Mouse (Mus musculus) embryonic facial prominence, embryonic 10.5 days (tissue): ENCODE measurements around the gene Pde8b. TPM values are rescaled to one million over a fixed set of nuclear protein-coding genes. Genes with fewer than 3 reads are reported as not detected.

Source experiments
- DNase-seq: peaks from one replicate; pipeline ENCODE4 v3.0.0-alpha.2; 2017; ENCODE audit warnings: low spot score
- H3K27ac ChIP-seq: fragments of 300-500 bp; sonication (generic); replicated peaks from 2 replicates; pipeline ENCODE4 v1.5.1; 2016; ENCODE audit warnings: mild to moderate bottlenecking
- H3K27me3 ChIP-seq: fragments of 300-500 bp; sonication (generic); replicated peaks from 2 replicates; pipeline ENCODE4 v1.6.1; 2016; ENCODE audit warnings: low read depth, mild to moderate bottlenecking; ENCODE audit not compliant: poor library complexity, severe bottlenecking
- H3K36me3 ChIP-seq: fragments of 300-500 bp; sonication (generic); replicated peaks from 2 replicates; pipeline ENCODE4 v1.6.1; 2016; ENCODE audit warnings: mild to moderate bottlenecking, moderate library complexity
- H3K4me1 ChIP-seq: fragments of 300-500 bp; sonication (generic); 2 replicates; pipeline ENCODE4 v1.6.1; 2016
- H3K4me3 ChIP-seq: fragments of 300-500 bp; sonication (generic); 2 replicates; pipeline ENCODE4 v1.5.1; 2016; ENCODE audit warnings: mild to moderate bottlenecking, moderate library complexity
- H3K9me3 ChIP-seq: fragments of 300-500 bp; sonication (generic); 2 replicates; pipeline ENCODE4 v1.6.1; 2016; ENCODE audit warnings: mild to moderate bottlenecking
- WGBS: fragments of 180-500 bp; shearing (Covaris S2); methylation state at CpG from one replicate; pipeline ENCODE4 v1.1.7; 2016; 5-methylcytosine and 5-hydroxymethylcytosine counted together
- polyA plus RNA-seq: library from polyadenylated mRNA; unstranded; fragments of >200 nt; fragmentation: Nextera tagmentation; extraction: Ambion mirVana; gene quantifications from 2 replicates; pipeline ENCODE4 v1.2.1, GENCODE M21; 2016

Gene Pde8b
- polyA plus RNA-seq, 1 experiment from 2014 or later, result 1.1 TPM

GRCm38 (mm10) chr13:95086033-95086432 is 164.1 kb downstream of the Pde8b start:
- no peaks in the 10 kb centered on the region for H3K36me3 ChIP-seq
- no peak overlapping the region for H3K27ac ChIP-seq
- no peaks in the 10 kb centered on the region for H3K27me3 ChIP-seq
- no peak overlapping the region for H3K4me3 ChIP-seq
- H3K9me3 ChIP-seq, result no peaks in the 10 kb centered on the region
- H3K4me1 ChIP-seq, result no peaks in the 10 kb centered on the region
- no peak for DNase-seq
- 88% methylated on average over 5 of the region's 5 CpGs for WGBS

- Histone ChIP-seq H3K27me3 (no peaks in the 10 kb centered on the region), H3K9me3 (no peaks in the 10 kb centered on the region), H3K27ac (no peak overlapping the region), H3K36me3 (no peaks in the 10 kb centered on the region), H3K4me3 (no peak overlapping the region), H3K4me1 (no peaks in the 10 kb centered on the region)
- 91% methylated on average over 3 of the region's 3 CpGs for WGBS
- no peak for DNase-seq
These were observed 167.5 kb downstream of the Pde8b start for GRCm38 (mm10) chr13:95082611-95083010.

- H3K4me3 ChIP-seq, result no peak overlapping the region
- 87% methylated on average over 7 of the region's 7 CpGs for WGBS
- no peaks in the 10 kb centered on the region for H3K9me3 ChIP-seq
- no peaks in the 10 kb centered on the region for H3K4me1 ChIP-seq
- H3K27me3 ChIP-seq, result no peaks in the 10 kb centered on the region
- H3K36me3 ChIP-seq, result no peaks in the 10 kb centered on the region
- no peak for DNase-seq
- no peak overlapping the region for H3K27ac ChIP-seq
These were observed 169.1 kb downstream of the Pde8b start for GRCm38 (mm10) chr13:95081082-95081481.

GRCm38 (mm10) chr13:95078492-95078891 is 171.6 kb downstream of the Pde8b start:
- no peak overlapping the region for H3K4me3 ChIP-seq
- no peaks in the 10 kb centered on the region for H3K36me3 ChIP-seq
- no peaks in the 10 kb centered on the region for H3K9me3 ChIP-seq
- 69% methylated on average over 6 of the region's 6 CpGs for WGBS
- no peaks in the 10 kb centered on the region for H3K27me3 ChIP-seq
- H3K27ac ChIP-seq, result no peak overlapping the region
- no peaks in the 10 kb centered on the region for H3K4me1 ChIP-seq
- DNase-seq, result no peak

- no peaks in the 10 kb centered on the region for H3K27me3 ChIP-seq
- H3K27ac ChIP-seq, result no peak overlapping the region
- DNase-seq, result no peak
- H3K4me3 ChIP-seq, result no peak overlapping the region
- no peaks in the 10 kb centered on the region for H3K36me3 ChIP-seq
- H3K4me1 ChIP-seq, result no peaks in the 10 kb centered on the region
- WGBS, result 90% methylated on average over 3 of the region's 3 CpGs
- H3K9me3 ChIP-seq, result no peaks in the 10 kb centered on the region
These were observed 172.4 kb downstream of the Pde8b start for GRCm38 (mm10) chr13:95077688-95078087.

- H3K27me3 ChIP-seq, result no peaks in the 10 kb centered on the region
- 79% methylated on average over 2 of the region's 2 CpGs for WGBS
- no peak for DNase-seq
These were observed 174.0 kb downstream of the Pde8b start for GRCm38 (mm10) chr13:95076142-95076541.

GRCm38 (mm10) chr13:95073445-95074172 is 176.5 kb downstream of the Pde8b start:
- no peak overlapping the region for H3K4me3 ChIP-seq
- no peaks in the 10 kb centered on the region for H3K36me3 ChIP-seq
- H3K27me3 ChIP-seq, result no peaks in the 10 kb centered on the region
- no peak overlapping the region for H3K27ac ChIP-seq
- DNase-seq, result no peak
- WGBS, result 81% methylated on average over 8 of the region's 8 CpGs
- H3K4me1 ChIP-seq, result no peaks in the 10 kb centered on the region
- H3K9me3 ChIP-seq, result no peaks in the 10 kb centered on the region

More at GRCm38 (mm10) chr13:95076142-95076541, 174.0 kb downstream of the Pde8b start:
- Histone ChIP-seq H3K27ac (no peak overlapping the region), H3K36me3 (no peaks in the 10 kb centered on the region), H3K4me3 (no peak overlapping the region), H3K9me3 (no peaks in the 10 kb centered on the region), H3K4me1 (no peaks in the 10 kb centered on the region)

- H3K9me3 ChIP-seq, result no peaks in the 10 kb centered on the region
- no peak overlapping the region for H3K4me3 ChIP-seq
- no peaks in the 10 kb centered on the region for H3K36me3 ChIP-seq
- H3K27ac ChIP-seq, result no peak overlapping the region
- no peak for DNase-seq
- H3K27me3 ChIP-seq, result no peaks in the 10 kb centered on the region
- H3K4me1 ChIP-seq, result no peaks in the 10 kb centered on the region
These were observed 179.9 kb downstream of the Pde8b start for GRCm38 (mm10) chr13:95070268-95070667.

GRCm38 (mm10) chr13:95067854-95068253 is 182.3 kb downstream of the Pde8b start:
- Histone ChIP-seq H3K27me3 (no peaks in the 10 kb centered on the region), H3K27ac (no peak overlapping the region), H3K4me3 (no peak overlapping the region), H3K9me3 (no peaks in the 10 kb centered on the region), H3K36me3 (no peaks in the 10 kb centered on the region), H3K4me1 (no peaks in the 10 kb centered on the region)
- 69% methylated on average over 6 of the region's 6 CpGs for WGBS
- DNase-seq, result peak; percentile 26

GRCm38 (mm10) chr13:95063390-95064017 is 186.6 kb downstream of the Pde8b start:
- H3K4me3 ChIP-seq, result no peak overlapping the region
- no peaks in the 10 kb centered on the region for H3K36me3 ChIP-seq
- H3K27ac ChIP-seq, result no peak overlapping the region
- no peaks in the 10 kb centered on the region for H3K27me3 ChIP-seq
- H3K4me1 ChIP-seq, result no peaks in the 10 kb centered on the region
- H3K9me3 ChIP-seq, result no peaks in the 10 kb centered on the region
- WGBS, result 73% methylated on average over 4 of the region's 4 CpGs
- no peak for DNase-seq

GRCm38 (mm10) chr13:95058885-95059284 is 191.3 kb downstream of the Pde8b start:
- 79% methylated on average over 4 of the region's 4 CpGs for WGBS
- Histone ChIP-seq H3K27me3 (no peaks in the 10 kb centered on the region), H3K9me3 (no peaks in the 10 kb centered on the region), H3K36me3 (no peaks in the 10 kb centered on the region), H3K4me1 (peaks cover 11% of the 10 kb centered on the region; the same call in 1 of the 2 replicates), H3K4me3 (no peak overlapping the region), H3K27ac (no peak overlapping the region)
- no peak for DNase-seq

- no peaks in the 10 kb centered on the region for H3K9me3 ChIP-seq
- no peak overlapping the region for H3K4me3 ChIP-seq
- H3K27me3 ChIP-seq, result no peaks in the 10 kb centered on the region
- 84% methylated on average over 11 of the region's 11 CpGs for WGBS
- peaks cover 11% of the 10 kb centered on the region; the same call in 1 of the 2 replicates for H3K4me1 ChIP-seq
- DNase-seq, result no peak
- H3K27ac ChIP-seq, result no peak overlapping the region
- no peaks in the 10 kb centered on the region for H3K36me3 ChIP-seq
These were observed 193.4 kb downstream of the Pde8b start for GRCm38 (mm10) chr13:95056501-95057280.
